Mouse (Mus musculus) stomach, postnatal 0 days (tissue): ENCODE data around the gene Gm11639. TPM values are rescaled to one million over a fixed set of nuclear protein-coding genes. Genes with fewer than 3 reads are reported as not detected.
A peak's percentile ranks its signal among the peaks of the same experiment; 100 is the strongest.

Source experiments
- ATAC-seq: fragments of 200-750 bp; cut with Nextera tagmentation; 2 replicates; pipeline ENCODE4 v1.8.0; 2017; ENCODE audit not compliant: low FRiP score, low TSS enrichment
- DNase-seq: peaks from one replicate; pipeline ENCODE4 v3.0.0-alpha.2; 2016; ENCODE audit warnings: low spot score
- H3K27ac ChIP-seq: fragments of 300-500 bp; sonication (generic); replicated peaks from 2 replicates; pipeline ENCODE4 v1.5.1; 2014; ENCODE audit warnings: mild to moderate bottlenecking, control low read depth
- H3K27me3 ChIP-seq: fragments of 300-500 bp; sonication (generic); 2 replicates; pipeline ENCODE4 v1.6.1; 2014; ENCODE audit warnings: low read length; ENCODE audit not compliant: control insufficient read depth, insufficient read depth
- H3K36me3 ChIP-seq: fragments of 300-500 bp; sonication (generic); 2 replicates; pipeline ENCODE4 v1.6.1; 2014; ENCODE audit warnings: low read length, mixed read lengths; ENCODE audit not compliant: control insufficient read depth, insufficient read depth
- H3K4me1 ChIP-seq: fragments of 300-500 bp; sonication (generic); replicated peaks from 2 replicates; pipeline ENCODE4 v1.6.1; 2014; ENCODE audit warnings: antibody characterized with exemption; ENCODE audit not compliant: control insufficient read depth, insufficient read depth
- H3K4me2 ChIP-seq: fragments of 300-500 bp; sonication (generic); replicated peaks from 2 replicates; pipeline ENCODE4 v1.6.1; 2014; ENCODE audit warnings: low read depth, mild to moderate bottlenecking, control low read depth, moderate library complexity
- H3K4me3 ChIP-seq: fragments of 300-500 bp; sonication (generic); 2 replicates; pipeline ENCODE4 v1.5.1; 2014; ENCODE audit warnings: low read depth, low read length, control low read depth
- H3K9ac ChIP-seq: fragments of 300-500 bp; sonication (generic); 2 replicates; pipeline ENCODE4 v1.6.1; 2014; ENCODE audit warnings: mild to moderate bottlenecking, low read length, control low read depth, mixed read lengths
- H3K9me3 ChIP-seq: fragments of 300-500 bp; sonication (generic); 2 replicates; pipeline ENCODE4 v1.6.1; 2016; ENCODE audit warnings: low read length; ENCODE audit not compliant: control insufficient read depth
- CTCF ChIP-seq: IDR thresholded peaks from 2 replicates; pipeline ENCODE4 v1.5.1; 2016; ENCODE audit warnings: antibody characterized with exemption, low read depth, mild to moderate bottlenecking, moderate library complexity
- EP300 ChIP-seq: optimal IDR thresholded peaks from 2 replicates; pipeline ENCODE3; 2016; ENCODE audit warnings: antibody characterized with exemption
- WGBS: fragments of 180-500 bp; shearing (Covaris S2); extraction: QIAGEN DNeasy Blood & Tissue Kit; methylation state at CpG from one replicate; pipeline ENCODE4 v1.1.7; 2014; 5-methylcytosine and 5-hydroxymethylcytosine counted together
- polyA plus RNA-seq: library from polyadenylated mRNA; unstranded; fragments of >200 nt; fragmentation: Nextera tagmentation; extraction: Ambion mirVana; gene quantifications from 2 replicates; pipeline ENCODE4 v1.2.1, GENCODE M21; 2015

Gene Gm11639
- polyA plus RNA-seq, 1 experiment from 2014 or later = 0.01 TPM

DNA sequence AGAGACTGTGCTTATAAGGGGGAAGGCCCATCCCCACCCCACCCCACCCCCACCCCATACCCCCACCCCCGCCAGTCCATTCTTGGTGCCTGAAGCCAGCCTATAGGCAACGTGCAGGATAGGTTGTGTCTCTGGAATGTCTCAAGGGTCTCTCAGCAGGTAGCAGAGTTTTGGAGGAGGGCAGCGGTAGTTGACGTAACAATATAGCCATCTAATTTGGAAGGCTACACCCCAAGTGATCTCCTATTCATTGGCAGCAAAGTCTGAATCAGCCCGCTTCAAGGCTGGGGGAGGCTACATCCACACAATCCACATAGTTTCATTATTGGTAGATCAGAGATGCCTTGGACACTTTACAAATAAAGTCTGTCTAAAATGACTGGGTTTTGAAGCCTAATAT lies 292.5 kb downstream of the Gm11639 start:
- Histone ChIP-seq H3K27ac (no peak overlapping the region), H3K4me3 (no peak overlapping the region), H3K9ac (no peak overlapping the region), H3K27me3 (no peaks in the 10 kb centered on the region), H3K4me2 (no peak overlapping the region), H3K9me3 (no peaks in the 10 kb centered on the region), H3K36me3 (no peaks in the 10 kb centered on the region), H3K4me1 (no peaks in the 10 kb centered on the region)
- ATAC-seq (no peak), DNase-seq (no peak)
- TF ChIP-seq CTCF (no peak), EP300 (no peak)
- 84% methylated on average over 5 of the region's 5 CpGs for WGBS

DNA sequence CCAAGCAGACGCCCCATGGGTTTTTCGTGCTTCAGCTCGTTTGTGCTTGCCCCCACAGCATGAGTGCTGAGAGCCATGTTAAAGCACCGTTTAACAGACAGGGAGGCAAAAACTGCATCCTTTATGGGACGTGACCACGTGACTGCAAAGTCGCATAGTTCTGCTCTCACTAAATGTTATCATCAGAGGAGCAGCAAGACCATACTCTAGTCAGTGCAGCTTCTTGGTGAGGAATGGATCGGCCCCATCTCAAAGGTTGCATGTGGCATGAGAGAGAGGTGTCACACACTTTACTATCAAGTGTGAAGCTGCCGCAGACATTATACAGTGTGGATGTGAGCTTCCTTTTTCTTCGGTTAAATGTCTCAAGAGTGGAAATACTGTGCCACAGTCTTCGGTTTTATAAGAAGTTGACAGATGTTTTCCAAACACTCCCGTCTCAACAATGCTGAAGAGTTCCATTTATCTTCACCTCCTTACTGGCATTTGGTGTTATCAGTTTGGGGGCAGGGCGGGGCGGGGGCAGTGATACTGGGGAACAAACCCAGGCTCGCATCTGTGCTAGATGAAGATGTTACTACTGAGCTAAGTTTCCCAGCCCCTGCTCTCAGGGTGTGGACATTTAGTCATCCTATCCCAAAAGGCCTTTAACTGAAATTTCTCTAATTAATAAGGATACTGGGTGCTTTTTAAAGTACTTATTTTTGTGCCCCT lies 296.0 kb downstream of the Gm11639 start:
- DNase-seq (no peak), ATAC-seq (no peak)
- H3K27me3 ChIP-seq = no peaks in the 10 kb centered on the region
- H3K27ac ChIP-seq = no peak overlapping the region
- H3K4me2 ChIP-seq = no peak overlapping the region
- no peaks in the 10 kb centered on the region for H3K9me3 ChIP-seq
- H3K4me1 ChIP-seq = no peaks in the 10 kb centered on the region
- no peak overlapping the region for H3K9ac ChIP-seq
- TF ChIP-seq EP300 (no peak), CTCF (no peak)
- 50% methylated on average over 15 of the region's 15 CpGs for WGBS
- no peaks in the 10 kb centered on the region for H3K36me3 ChIP-seq
- H3K4me3 ChIP-seq = no peak overlapping the region

DNA sequence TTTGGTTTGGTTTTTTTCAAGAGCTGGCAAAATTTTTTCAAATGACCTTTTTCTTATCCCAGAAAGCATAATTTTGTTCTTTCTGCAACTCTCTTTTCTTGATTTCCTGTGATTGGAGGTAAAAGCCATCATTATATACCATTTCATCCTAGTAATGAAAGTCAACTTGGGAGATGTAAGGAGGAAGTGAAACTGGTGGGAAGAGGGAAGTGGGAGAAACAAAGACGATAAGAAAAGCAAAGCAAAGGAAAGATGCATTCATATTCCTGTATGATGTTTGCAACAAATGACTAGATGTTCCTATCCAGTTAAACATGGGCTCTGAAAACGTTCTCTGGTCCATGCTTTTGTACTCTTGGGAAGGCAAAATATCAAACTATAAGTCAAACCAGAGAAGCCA lies 323.7 kb downstream of the Gm11639 start:
- ATAC-seq (no peak), DNase-seq (no peak)
- Histone ChIP-seq H3K27me3 (no peaks in the 10 kb centered on the region), H3K4me3 (no peak overlapping the region), H3K36me3 (no peaks in the 10 kb centered on the region), H3K9me3 (no peaks in the 10 kb centered on the region), H3K4me2 (no peak overlapping the region), H3K27ac (no peak overlapping the region), H3K4me1 (no peaks in the 10 kb centered on the region), H3K9ac (no peak overlapping the region)
- TF ChIP-seq CTCF = no peak
- 56% methylated on average over 2 of the region's 2 CpGs for WGBS

DNA sequence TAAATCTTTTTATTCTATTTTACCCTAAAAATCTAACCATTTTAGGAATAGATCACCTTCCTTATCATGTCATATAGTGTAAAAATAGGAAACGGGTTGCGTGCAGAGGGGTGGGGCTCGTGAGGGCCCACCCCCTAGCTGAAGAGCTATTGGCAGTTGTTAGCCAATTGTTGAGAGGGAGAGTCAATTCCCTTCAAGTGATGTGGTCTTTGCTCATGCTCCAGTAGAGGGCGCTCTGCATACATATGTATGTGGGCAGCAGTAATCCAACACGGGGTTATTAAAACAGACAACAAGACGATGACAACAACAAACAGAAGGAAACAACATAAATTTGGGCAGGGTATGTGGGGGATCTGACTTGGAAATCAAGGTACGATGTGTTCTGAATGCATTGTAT lies 335.6 kb downstream of the Gm11639 start:
- TF ChIP-seq CTCF (peak; percentile 55), EP300 (no peak)
- Histone ChIP-seq H3K27ac (no peak overlapping the region), H3K9ac (no peak overlapping the region), H3K4me1 (no peaks in the 10 kb centered on the region), H3K9me3 (no peaks in the 10 kb centered on the region), H3K36me3 (no peaks in the 10 kb centered on the region), H3K4me2 (no peak overlapping the region), H3K27me3 (no peaks in the 10 kb centered on the region), H3K4me3 (no peak overlapping the region)
- WGBS = 64% methylated on average over 7 of the region's 7 CpGs
- ATAC-seq (no peak), DNase-seq (no peak)

DNA sequence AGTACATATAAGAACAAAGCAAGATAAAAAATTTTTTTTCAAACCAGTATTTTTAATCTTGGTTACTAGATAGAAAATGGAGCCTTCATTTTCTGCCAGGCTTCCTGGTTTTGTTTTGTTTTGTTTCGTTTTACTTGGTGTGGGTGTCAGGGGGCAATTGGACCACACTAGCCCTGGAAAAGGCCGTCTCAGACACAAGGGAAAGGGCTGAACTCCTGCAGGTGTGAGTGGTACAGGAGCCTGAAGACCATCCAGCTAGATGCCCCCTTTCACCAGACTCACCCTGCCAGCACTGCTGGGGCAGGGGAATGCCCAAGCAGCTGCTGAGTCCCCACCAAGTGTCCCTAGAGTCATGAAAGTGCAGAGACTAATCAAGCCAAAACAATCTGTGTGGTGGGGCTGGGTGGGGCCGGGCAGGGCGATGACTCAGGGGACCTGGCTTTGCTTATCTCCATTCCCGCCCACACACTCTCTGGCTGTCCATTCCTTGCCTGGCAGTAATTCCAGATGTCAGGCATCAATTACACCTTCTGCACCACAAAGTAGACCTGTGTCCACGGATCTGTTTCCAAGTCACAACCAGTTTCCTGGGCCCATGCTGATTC lies 343.3 kb downstream of the Gm11639 start:
- Histone ChIP-seq H3K9me3 (no peaks in the 10 kb centered on the region), H3K27ac (no peak overlapping the region), H3K4me2 (no peak overlapping the region), H3K36me3 (no peaks in the 10 kb centered on the region), H3K4me3 (no peak overlapping the region), H3K27me3 (no peaks in the 10 kb centered on the region), H3K4me1 (no peaks in the 10 kb centered on the region; the same call in 1 of the 2 replicates), H3K9ac (no peak overlapping the region)
- 26% methylated on average over 6 of the region's 6 CpGs for WGBS
- DNase-seq (peak; percentile 71), ATAC-seq (peak; percentile 88)
- TF ChIP-seq EP300 (no peak), CTCF (no peak)

DNA sequence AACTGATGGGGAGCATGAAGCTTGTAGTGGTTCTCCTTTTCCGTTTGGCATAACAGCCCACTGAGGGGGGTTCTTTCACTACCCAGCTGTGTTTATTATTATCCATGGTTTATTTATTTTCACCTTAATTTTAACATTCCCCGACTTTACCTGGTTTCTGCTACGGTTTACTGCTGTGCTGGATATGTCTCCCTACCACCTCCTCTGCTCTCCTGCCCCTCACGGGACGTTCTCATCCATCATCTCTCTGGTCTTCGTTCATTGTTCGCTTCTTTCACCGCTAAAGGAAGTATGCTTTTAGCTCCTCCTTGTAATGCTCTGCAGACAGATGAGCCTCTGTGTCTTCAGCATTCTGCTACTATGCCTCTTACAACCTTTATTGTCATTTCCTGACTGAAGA lies 344.0 kb downstream of the Gm11639 start:
- TF ChIP-seq EP300 (no peak), CTCF (no peak)
- H3K4me2 ChIP-seq = no peak overlapping the region
- H3K36me3 ChIP-seq = no peaks in the 10 kb centered on the region
- no peak overlapping the region for H3K27ac ChIP-seq
- no peaks in the 10 kb centered on the region; the same call in 1 of the 2 replicates for H3K4me1 ChIP-seq
- no peak for DNase-seq
- no peaks in the 10 kb centered on the region for H3K9me3 ChIP-seq
- no peak overlapping the region for H3K4me3 ChIP-seq
- no peak for ATAC-seq
- WGBS = 38% methylated on average over 8 of the region's 8 CpGs
- H3K27me3 ChIP-seq = no peaks in the 10 kb centered on the region
- H3K9ac ChIP-seq = no peak overlapping the region
